Mouse (Mus musculus) thymus, postnatal 25 days (tissue): ENCODE results near the gene Nedd4.
"Not testable (repeated sequence)": the region's sequence is repeated elsewhere in the genome, so short reads cannot be mapped to it uniquely, and the experiment has no call there.

Experiments
- DNase-seq: peaks from one replicate; pipeline ENCODE4 v3.0.0; 2022

The Nedd4 gene

DNA sequence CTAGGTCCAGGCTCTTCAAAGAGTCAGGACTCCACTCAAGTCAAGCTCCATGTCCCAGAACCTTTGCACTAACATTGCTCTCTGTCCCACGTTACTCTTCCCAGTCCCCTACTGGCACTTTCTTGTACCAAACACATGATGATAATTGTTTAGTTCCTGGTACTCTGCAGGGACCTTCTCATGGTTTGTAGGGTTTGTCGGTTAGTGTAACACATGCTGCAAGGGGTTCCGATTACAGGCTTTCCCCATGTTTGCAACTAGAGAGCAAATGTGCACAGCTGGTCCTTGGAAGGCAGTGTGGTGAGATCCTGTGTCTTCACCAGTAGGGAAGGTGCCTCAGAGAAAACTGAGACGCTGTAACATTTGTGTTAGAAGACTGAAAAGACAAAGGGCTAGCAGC, 8.6 kb upstream of the Nedd4 start:
- DNase-seq, result no peak

DNA sequence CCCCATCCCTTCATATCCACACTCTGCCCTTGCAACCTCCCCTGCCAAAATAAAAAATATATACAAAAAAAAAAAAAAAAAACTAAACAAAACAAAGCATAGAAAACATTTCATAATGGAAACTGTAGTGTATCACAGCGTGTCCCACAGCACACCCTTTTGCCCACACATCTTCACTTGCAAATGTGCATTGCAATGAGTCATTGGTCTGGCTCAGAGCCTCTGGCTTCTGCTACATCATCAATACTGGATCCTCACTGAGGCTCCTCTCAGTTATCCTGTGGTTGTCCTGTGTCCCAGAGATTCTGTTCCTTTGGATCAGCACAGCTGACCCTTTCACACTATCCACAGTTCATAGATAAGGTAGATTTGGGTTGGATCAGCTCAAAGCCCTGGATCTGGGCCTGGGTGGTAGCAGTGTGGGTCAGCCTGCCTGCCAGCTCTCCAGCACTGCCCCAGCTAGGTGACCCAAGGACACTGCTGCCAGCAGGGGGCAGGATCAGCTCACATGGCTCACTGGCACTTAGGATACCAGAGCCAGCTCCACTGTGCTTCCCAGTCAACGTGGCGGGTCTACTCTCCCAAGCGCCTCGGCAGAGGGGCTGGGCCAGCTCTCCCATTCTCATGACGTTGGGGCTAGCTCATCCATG, 7.4 kb upstream of the Nedd4 start:
- peak; percentile 70 for DNase-seq

DNA sequence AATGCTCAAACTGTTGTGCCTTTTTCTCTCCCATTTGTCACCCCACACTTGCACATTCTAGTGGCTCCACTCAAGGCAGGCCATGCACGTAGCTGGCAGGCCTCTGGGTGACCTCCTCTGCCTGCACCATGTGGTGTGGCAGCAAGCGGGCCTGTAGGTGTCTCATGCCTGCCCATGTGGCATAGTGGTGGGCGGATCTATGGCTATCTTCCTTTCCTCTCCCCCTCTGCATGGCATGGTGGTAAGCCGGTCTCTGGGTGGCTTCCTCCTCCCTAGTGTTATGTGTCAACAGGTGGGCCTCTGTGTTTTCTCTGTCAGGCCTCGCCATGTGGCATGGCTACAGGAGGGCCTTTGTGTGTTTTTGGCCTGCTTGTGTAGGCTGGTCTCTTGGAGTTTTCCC, 6.5 kb upstream of the Nedd4 start:
- DNase-seq, result no peak

DNA sequence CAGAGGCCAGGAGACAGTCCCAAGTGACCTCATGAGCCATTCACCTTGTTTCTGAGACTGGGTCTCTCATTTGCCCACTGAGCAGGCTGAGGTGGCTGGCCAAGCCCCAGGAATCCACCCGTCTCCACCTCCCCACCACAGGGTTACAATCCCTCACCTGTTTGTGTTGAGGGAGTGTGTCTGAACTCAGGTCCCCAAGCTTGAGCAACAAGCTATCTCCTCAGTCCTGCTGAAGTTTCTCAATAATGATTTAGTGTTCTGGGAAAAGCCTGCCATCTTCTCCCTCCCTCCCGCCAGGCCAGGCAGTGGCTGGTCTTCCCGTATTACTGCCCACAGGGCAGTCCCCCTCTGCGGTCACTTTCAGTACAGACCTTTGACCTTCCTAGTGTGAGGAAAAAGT, 5.7 kb upstream of the Nedd4 start:
- DNase-seq, result no peak

DNA sequence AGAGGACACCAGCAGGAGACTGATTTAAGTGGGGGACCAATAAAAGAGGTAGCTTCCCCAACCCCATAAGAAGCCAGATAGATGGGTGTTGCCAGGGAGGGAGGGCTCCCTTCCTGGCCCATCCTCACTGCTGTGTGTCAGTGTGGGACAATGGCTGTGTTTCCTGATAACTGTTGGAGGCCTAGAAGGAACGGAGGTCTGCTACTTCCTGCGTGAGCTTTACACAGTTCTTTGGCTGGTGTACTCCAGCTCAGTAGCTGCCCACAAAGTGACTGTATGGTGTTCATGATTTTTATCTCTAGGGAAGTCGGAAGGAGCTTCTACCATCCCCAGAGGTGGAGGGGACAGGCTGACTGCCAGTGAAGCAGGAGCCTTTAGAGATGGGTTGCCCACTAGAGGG, 5.2 kb upstream of the Nedd4 start:
- no peak for DNase-seq

DNA sequence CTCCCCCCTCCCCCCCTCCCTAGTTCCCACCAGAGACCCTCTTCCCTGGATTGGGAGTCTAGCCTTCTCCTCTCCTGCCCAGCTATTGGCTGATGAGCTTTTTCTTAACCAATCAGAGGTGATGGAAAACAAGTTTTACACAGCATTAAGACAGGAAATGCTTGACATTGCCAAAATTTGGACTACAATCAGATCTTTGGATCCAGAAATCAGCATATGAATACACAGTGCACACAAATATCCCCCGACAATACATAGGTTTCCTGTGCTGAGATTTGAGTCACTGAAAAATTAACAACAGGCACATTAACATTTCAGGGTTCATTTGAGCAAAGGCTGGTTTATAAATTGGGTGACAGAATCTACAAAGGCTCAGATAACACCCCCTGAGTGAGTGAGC, 4.5 kb upstream of the Nedd4 start:
- DNase-seq, result no peak

DNA sequence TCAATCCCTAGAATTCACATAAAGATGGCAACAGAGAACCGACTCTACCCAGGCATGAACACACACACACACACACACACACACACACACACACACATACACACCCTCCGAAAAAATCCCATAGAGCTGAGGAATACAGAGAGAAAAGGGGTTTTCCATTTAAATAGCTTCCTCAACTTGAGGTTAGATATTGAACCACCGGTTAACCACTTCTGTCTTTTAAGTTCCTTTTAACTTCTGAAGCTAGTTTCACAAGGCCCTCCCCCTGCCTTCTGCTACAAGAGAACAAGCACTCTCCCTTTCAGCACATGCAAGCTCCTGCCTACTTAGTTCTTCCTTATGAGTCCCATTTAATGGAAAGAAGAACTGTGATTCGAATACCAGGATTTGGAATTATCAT, 2.0 kb upstream of the Nedd4 start:
- DNase-seq, result peak; percentile 49

DNA sequence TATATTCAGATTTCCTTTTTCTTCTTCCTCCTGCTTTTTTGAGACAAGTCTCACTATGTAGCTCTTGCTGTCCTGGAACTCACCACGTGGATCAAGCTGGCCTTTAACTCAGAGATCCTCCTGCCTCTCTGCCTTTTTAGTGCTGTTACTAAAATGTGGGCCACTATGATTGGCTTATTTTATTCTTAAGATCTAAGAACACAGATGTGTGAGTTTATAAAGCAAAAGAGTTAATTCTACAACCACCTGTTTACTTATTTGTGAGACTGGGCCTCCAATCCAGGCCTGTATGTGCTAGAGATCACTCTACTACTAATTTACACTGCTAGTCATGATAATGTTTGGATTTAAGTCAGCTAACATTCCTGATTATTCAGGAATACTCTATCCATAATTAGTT, 1.2 kb upstream of the Nedd4 start:
- DNase-seq, result no peak

DNA sequence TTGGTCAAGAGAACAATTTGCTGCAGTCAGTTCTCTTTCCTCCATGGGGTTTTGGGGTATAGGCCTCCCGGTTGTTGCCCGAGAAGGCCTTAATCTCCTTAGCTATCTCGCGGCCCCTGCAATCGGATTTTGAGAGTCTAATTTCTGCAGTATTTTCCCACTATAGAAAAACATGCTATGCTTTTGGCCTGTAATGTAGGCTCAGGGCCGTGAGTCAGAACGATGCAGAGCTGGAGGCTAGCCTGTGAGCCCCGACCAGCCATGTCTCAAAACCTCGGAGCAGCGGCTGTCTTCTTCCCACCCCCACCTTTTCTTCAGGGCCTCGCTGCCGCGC, 618 bp upstream of the Nedd4 start:
- DNase-seq, result no peak

DNA sequence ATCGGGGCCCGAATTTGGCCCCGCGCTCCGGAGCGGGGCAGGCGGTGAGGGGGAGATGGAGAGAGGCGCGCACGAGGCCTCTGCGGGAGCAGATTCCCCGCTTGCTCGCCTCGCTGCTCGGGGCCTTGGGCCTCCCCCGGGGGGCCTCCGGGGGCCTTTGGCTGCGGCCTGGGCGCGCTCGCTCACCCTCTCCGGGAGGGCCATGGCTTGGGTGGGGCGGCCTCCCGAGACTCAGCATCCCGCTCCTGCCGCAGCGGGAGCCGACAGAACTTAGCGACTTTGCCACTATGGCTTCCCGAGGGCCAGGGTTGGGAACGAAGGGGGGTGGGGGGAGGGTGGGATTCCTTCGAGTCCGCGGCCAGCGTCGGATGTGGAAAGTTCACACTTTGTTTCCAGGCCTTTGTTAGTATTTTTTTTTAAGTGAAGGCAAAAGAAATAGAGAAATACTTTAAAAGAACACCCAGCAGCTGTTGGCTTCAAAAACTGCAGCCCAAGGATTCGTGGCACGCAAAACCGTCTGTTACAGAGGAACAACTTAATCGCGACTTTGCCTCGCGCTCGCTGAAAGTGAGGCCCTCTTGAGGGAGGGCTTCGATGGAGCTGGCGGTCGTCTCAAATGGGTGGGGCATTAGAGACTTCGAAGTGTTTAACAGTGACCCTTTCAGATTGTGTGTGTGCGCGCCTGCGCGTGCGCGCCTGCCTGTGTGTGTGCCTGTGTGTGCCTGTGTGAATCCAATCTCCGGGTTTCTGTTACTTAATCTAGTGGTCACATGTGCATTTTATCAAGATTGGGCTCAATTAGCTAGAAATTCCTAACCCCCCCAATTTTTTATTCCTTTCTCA, 766 bp downstream of the Nedd4 start:
- peak; percentile 49 for DNase-seq

DNA sequence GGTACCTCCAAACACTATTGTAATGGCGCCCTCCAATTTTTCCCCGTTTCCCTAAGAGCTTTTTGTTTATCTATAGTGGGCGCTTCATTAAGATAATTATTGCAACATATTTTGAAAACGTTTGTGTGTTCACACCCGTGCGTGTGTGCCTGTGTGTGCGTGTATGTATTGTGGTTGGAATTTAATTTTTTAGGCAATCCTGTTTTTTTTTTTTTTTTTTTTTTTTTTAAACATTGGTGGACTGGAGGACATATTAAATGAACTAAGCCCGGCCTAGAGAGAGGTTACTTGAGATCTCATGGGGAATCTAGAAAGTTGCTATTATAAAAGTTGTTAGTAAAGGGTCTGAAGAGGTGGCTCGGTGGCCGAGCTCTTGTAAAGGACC, 1.4 kb downstream of the Nedd4 start:
- DNase-seq, result no peak

DNA sequence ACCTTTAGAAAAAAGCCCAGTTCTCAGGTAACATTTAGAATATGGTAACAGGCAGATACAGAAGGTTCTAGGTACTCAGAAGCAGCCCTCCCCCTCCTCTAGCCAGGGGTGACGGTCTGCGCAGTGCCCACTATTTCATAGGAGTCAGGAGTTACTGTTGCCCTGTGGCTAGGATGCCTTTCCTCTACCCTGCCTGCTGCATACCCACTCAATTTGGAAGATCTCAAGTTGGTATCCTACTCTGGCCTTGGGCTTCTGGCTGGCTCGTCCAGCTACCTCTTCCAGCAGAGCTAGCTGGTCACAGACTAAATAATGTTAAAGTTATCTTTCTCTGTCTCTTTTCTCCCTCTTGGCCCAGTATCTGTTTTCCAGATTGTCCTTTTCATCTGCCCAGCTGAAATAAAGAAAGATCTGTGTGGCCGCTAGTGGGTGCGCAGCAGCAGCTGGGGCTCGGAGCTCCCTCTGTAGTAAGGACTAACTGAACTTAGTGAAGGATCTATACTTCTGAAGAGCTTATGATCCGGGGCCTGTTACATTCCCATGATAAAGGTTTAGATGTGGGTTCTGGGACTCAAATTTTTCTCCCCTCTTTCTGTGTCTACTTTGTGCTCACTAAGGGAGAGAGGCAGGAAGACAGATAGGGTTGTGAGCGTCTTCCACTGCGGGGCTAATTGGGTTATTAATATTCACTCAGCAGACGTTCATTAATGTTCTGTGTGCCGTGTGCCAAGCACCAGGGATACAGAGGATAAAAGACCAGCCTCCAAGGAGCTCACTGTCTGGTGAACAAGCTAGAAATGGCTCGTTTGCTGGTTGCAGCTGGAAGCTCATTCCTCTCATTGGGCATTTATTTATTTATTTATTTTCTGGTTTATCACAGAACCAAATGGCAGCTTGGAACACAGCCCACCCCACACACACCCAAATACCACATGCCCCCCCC, 2.5 kb downstream of the Nedd4 start:
- DNase-seq, result no peak

DNA sequence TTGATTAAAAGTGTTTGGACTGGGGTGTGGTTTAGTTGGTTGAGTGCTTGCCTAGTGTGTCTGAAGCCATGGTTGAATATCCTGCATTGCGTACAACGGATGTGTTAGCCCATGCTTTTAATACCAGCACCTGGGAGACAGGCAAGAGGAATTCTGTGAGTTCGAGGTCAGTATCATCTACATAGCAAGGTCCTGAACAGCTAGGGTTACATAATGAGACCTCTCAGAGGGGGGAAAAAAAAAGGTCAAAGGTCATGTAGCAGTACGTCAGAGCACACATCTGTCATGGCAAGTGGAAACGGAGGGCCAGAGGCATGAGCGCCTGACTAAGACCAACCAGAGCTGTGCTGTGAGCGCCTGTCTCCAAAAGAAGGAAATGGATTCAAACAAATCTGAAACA, 3.4 kb downstream of the Nedd4 start:
- DNase-seq, result no peak

DNA sequence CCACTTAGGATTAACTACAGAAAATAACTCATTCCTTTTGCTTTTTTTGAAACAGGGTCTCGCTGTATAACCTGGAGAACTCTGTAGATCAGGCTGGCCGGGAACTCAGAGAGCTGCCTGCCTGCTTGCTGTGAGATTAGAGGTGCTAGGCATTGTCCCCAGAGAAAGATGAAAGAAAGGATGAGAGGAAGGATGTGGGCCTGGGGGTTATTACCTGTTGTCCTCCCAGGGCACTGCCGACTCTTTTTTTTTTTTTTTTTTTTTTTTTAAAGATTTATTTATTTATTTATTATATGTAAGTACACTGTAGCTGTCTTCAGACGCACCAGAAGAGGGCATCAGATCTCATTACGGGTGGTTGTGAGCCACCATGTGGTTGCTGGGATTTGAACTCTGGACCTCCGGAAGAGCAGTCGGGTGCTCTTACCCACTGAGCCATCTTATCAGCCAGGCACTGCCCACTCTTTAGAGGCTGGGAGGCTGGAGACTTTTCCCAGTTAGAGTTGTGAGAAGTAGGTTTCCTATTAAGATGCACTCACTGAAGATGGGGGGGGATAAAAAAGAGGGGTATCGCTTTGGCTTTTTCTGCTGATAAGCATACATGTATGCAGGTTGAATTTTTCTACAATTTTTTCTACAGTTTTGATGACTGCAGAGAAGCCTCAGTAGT, 4.3 kb downstream of the Nedd4 start:
- not testable (repeated sequence) for DNase-seq

DNA sequence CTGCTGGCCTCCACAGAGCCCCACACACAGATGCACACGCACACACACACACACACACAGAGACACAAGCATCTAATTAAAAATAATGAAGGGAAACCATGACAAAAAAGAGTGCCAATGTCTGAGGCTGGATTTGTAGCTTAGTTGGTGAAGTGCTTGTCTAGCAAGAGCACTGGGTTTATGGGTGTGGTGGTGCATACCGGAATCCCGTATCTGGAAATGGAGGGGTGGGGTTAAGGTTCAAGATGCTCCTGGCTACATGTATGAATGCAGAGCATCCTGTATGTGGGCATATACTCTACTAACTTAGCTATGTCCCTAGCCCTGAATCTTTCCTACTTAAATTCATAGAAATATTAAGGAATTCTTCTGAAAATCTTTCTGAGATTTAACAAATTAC, 5.0 kb downstream of the Nedd4 start:
- DNase-seq, result no peak

DNA sequence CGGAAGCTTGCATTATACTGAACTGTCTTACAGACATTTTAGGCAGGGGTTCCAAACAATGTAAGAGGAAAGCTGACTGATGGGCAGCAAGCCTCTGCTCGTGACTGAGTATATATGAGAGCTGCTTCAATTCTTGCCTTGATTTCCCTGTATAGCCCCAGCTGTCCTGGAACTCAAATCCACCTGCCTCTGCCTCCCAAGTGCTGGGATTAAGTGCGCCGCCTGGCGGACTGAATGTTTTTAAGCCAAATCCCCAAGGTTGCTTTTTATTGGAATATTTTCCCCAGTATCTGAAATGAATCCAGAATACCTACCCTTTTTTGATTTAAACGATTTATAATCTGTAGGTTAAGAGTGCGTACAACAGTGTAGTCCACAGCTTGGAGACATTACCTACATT, 7.2 kb downstream of the Nedd4 start:
- DNase-seq, result no peak

DNA sequence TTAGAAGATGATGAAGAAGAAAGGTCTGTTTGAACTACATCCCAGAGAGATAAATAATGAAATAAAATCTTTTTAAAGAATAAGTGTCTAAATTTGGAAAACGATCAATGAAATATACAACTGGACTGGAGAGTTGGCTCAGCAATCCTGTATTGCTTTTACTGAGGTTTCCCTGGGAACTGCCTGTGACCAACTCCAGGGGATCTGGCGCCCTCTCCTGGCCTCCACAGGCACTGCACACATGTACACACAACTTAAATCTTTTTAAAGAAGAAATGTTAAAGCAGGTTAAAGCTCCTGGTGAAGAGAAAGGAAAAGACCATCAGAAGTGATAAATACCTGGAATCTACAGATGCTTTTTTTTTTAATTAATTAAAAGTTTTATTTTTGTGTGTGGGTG, 10.2 kb downstream of the Nedd4 start:
- peak; percentile 84 for DNase-seq

DNA sequence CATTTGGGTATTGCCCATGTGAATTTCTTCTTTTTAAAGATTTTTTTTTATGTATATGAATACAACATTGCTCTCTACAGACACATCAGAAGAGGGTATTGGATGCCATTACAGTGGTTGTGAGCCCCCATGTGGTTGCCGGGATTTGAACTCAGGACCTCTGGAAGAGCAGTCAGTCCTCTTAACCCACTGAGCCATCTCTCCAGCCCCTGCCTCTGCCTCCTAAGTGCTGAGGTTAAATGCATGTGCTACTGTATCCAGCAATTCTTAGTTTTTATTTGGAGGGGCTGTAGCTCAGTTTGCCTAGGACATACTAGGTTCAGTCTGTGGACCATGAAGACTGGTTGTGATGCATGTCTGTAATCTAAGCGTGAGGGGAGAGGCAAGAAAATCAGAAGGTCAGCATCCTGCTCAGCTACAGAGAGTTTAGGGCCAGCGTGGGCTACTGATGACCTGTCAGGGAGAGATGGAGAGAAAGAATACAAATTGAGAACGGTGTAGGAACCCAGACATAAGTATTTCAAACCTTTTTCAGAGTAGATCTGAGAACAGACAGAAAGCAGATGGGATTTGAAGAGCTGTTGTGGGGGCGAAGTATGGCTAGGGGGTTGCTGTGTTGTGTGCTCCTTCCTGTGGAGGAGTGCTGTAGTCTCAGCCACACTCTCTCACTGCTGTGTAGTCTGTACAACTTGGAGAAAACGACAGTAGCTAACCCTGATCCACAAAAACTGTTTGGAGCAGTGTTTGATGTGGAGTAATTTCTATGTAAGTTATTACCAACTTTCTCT, 13.0 kb downstream of the Nedd4 start:
- DNase-seq, result no peak

DNA sequence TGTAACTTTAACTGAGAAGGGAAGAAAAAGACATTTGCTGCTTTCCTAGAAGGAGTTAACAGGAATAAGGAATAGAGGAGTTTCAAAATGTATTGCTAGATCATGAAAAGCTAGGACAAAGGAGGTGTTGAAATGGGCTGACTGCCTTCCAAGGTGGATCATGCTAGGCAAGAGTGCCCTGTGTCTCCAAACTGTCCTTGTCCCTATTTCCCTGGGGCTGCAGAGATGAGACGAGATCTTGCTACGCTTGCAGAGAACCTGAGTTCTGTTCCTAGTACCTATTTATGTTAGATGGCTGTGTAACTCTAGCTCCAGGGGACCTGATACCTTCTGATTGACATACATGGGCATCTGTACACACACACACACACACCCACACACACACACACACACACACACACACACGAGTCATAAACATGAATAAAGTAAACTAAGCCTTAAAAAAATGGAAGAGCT, 13.6 kb downstream of the Nedd4 start:
- DNase-seq, result no peak

DNA sequence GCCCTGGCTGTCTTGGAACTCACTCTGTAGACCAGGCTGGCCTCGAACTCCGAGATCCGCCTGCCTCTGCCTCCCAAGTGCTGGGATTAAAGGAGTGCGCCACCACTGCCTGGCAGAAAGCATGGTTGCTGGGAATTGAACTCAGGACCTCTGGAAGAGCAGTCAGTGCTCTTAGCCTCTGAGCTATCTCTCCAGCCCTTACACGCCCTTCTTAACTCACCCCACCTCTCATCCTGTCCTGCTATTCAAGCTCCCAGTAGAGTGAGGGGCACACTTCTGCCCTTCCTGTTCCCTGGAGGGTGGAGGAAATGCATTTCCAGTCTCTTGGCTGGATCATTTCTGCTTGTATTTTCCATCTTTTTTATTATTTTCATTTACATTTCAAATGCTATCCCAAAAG, 15.5 kb downstream of the Nedd4 start:
- no peak for DNase-seq

DNA sequence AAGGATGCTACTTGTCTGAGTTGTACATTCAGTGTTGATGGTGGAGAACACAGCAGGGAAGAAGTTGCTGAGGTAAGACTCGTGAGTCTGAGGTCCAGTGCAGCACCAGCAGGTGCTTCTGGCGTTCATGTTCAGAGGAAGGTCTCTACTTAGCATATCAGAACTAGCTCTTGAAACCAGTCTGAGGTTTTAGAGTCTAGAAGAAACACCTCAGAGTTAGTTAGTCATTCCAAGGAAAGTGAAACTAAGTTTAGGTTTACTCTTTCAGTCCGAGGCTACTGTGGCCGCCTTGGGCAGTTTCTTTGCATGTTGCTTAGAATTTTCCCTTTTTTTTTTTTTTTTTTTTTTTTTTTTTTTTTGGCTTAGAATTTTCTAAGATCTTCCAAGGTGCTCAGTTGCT, 16.6 kb downstream of the Nedd4 start:
- DNase-seq, result no peak

DNA sequence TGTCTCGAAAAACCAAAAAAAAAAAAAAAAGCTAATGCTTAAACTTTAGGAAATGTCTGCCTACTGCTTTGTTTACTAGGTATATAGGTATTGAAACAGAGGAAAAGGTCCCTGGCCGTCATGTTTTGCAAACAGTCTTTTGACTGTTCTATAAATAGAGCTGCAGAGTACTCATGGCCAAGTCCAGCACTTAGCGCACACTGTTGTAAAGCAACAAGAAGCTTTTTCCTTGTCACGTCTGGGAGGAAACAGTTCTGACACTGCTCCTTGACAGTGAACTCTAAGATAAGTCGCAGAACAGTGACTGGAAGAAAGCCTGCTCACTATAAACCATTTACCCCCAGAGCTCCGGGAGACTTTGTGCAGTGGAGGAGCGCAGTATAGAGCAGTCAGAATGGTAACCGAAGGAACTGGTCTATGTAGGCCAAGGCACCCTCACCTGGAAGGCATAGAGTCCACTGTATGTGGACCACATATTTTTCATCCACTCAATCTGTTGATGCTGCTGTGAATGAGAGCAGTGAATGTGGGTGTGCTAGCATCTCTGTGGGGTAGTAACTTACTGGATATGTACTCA, 19.6 kb downstream of the Nedd4 start:
- DNase-seq, result no peak
